Mouse (Mus musculus): Measurements from ENCODE around the gene Map1lc3b. TPM values are rescaled to one million over a fixed set of nuclear protein-coding genes. Genes with fewer than 3 reads are reported as not detected.
A peak's percentile ranks its signal among the peaks of the same experiment; 100 is the strongest.

The Map1lc3b gene
- polyA plus RNA-seq, 1 experiment = 186 TPM

DNA sequence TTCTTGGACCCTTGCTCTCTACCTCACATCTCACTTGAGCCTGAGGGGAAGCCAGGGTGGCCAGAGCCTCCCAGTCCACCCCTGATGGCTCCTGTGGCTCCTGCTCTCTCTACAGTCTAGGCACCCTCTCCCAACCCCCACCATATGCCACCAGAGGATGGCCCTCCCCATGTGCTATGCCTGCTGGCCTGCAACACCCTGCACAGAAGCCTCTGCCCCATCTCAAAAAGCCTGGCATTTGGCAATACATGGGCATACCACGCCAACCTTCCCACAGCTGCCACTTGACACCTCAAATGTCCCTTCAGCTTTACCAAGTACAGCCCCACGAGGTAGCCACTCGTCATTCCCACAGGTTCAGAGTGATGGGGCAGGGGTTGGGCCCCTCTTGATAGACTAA, 52.6 kb downstream of the Map1lc3b start:
- Histone ChIP-seq H3K36me3 (ENCODE audit: control insufficient read depth, insufficient read depth) (no peaks in the 10 kb centered on the region), H3K27me3 (ENCODE audit: control insufficient read depth, insufficient read depth, insufficient read length) (no peaks in the 10 kb centered on the region)

GRCm38 (mm10) chr8:121643384-121643783, 53.2 kb downstream of the Map1lc3b start:
- no peak overlapping the region for H3K4me2 ChIP-seq (ENCODE audit: low read depth)
- peaks cover 99% of the 10 kb centered on the region for H3K79me2 ChIP-seq (ENCODE audit: control insufficient read depth, insufficient read depth)
- H3K4me3 ChIP-seq = no peak overlapping the region
- no peak for TF ChIP-seq POLR2A (IDR thresholded peaks at IDR 0.05; ENCODE audit: insufficient read length, low read depth)
- TF ChIP-seq CEBPB (IDR thresholded peaks at IDR 0.05; ENCODE audit: insufficient read depth, poor library complexity, severe bottlenecking) = no peak
- TF ChIP-seq TCF12 (IDR thresholded peaks at IDR 0.05; ENCODE audit: insufficient read depth, poor library complexity, severe bottlenecking) = no peak
- no peak for TF ChIP-seq POLR2AphosphoS2 (IDR thresholded peaks at IDR 0.05; ENCODE audit: insufficient read length, low read depth)
- TF ChIP-seq SRF (IDR thresholded peaks at IDR 0.05; ENCODE audit: control insufficient read depth, insufficient read length, low read depth) = no peak
- no peak for TF ChIP-seq REST (IDR thresholded peaks at IDR 0.05; ENCODE audit: insufficient read depth, insufficient read length)
- no peak for TF ChIP-seq TCF3 (IDR thresholded peaks at IDR 0.05; ENCODE audit: insufficient read length, low read depth)
- TF ChIP-seq MAX (IDR thresholded peaks at IDR 0.05; ENCODE audit: low read depth) = no peak
- TF ChIP-seq MYOD1 (IDR thresholded peaks at IDR 0.05; ENCODE audit: control insufficient read depth in 1 of 3, insufficient read length in 2 of 3, low read depth in 2 of 3) = no peak
- no peaks in the 10 kb centered on the region for H3K36me3 ChIP-seq (ENCODE audit: control insufficient read depth, insufficient read depth)
- no peaks in the 10 kb centered on the region for H3K27me3 ChIP-seq (ENCODE audit: control insufficient read depth, insufficient read depth, insufficient read length)
- H3ac ChIP-seq (ENCODE audit: control insufficient read depth, insufficient read length) = no peak overlapping the region

More for the DNA sequence above, 52.6 kb downstream of the Map1lc3b start:
- TF ChIP-seq E2F4 (IDR thresholded peaks at IDR 0.05; ENCODE audit: insufficient read depth) = no peak
- TF ChIP-seq MYOG (IDR thresholded peaks at IDR 0.05; ENCODE audit: control insufficient read depth in 1 of 3, insufficient read depth in 1 of 3, insufficient read length in 2 of 3, low read depth in 2 of 3) = peak in 1 of 3 experiments; percentile 1
- no peak for TF ChIP-seq CEBPB (IDR thresholded peaks at IDR 0.05; ENCODE audit: insufficient read depth, poor library complexity, severe bottlenecking)
- TF ChIP-seq TCF12 (IDR thresholded peaks at IDR 0.05; ENCODE audit: insufficient read depth, poor library complexity, severe bottlenecking) = no peak
- TF ChIP-seq MYOD1 (IDR thresholded peaks at IDR 0.05; ENCODE audit: control insufficient read depth in 1 of 3, insufficient read length in 2 of 3, low read depth in 2 of 3) = no peak
- H3K4me2 ChIP-seq (ENCODE audit: low read depth) = no peak overlapping the region
- H3K79me2 ChIP-seq (ENCODE audit: control insufficient read depth, insufficient read depth) = peaks cover 99% of the 10 kb centered on the region
- H3ac ChIP-seq (ENCODE audit: control insufficient read depth, insufficient read length) = no peak overlapping the region
- no peak overlapping the region for H3K4me3 ChIP-seq

DNA sequence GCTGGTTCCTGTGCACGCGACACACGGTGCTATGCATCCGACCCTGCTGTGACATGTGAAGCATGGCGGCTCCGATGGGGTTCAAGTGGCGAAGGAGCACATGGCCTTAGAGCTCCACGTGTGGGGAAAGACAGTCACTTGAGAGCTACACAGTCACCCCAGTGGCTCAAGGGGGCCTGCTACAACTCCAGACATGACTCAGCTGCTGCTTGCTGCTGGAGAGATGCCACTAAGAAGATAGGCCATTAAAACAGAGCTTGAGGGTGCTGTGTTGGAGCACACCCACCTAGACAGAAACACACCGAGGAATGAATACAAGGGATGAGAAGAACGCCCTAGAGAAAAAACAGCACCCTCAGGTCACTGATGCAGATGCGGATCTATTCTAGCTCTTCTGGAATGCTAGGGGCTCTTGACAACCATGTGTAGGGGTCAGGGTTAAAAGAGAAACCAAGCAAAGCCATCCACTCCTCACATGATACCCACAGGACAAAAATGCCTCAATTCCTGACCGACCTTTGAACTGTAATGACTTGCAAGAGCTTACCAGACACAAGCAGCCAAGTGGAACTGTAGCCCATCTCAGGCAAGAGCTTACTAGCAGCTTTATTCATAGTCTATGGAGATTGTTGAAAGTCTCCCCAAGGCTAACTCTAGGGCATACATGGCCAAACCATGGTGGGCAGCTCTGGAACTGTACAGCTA, 57.5 kb downstream of the Map1lc3b start:
- H3K79me2 ChIP-seq (ENCODE audit: control insufficient read depth, insufficient read depth) = peaks cover 93% of the 10 kb centered on the region
- H3ac ChIP-seq (ENCODE audit: control insufficient read depth, insufficient read length) = no peak overlapping the region
- TF ChIP-seq TCF3 (IDR thresholded peaks at IDR 0.05; ENCODE audit: insufficient read length, low read depth) = no peak
- TF ChIP-seq POLR2AphosphoS2 (IDR thresholded peaks at IDR 0.05; ENCODE audit: insufficient read length, low read depth) = no peak
- no peak for TF ChIP-seq REST (IDR thresholded peaks at IDR 0.05; ENCODE audit: insufficient read depth, insufficient read length)
- no peak for TF ChIP-seq MYOD1 (IDR thresholded peaks at IDR 0.05; ENCODE audit: control insufficient read depth in 1 of 3, insufficient read length in 2 of 3, low read depth in 2 of 3)
- no peak for TF ChIP-seq MYOG (IDR thresholded peaks at IDR 0.05; ENCODE audit: control insufficient read depth in 1 of 3, insufficient read depth in 1 of 3, insufficient read length in 2 of 3, low read depth in 2 of 3)
- no peak for TF ChIP-seq SRF (IDR thresholded peaks at IDR 0.05; ENCODE audit: control insufficient read depth, insufficient read length, low read depth)
- no peak for TF ChIP-seq CEBPB (IDR thresholded peaks at IDR 0.05; ENCODE audit: insufficient read depth, poor library complexity, severe bottlenecking)
- no peak for TF ChIP-seq TCF12 (IDR thresholded peaks at IDR 0.05; ENCODE audit: insufficient read depth, poor library complexity, severe bottlenecking)
- TF ChIP-seq USF1 (IDR thresholded peaks at IDR 0.05; ENCODE audit: low read depth) = no peak
- no peak for TF ChIP-seq E2F4 (IDR thresholded peaks at IDR 0.05; ENCODE audit: insufficient read depth)
- no peak for TF ChIP-seq MAX (IDR thresholded peaks at IDR 0.05; ENCODE audit: low read depth)
- no peak for TF ChIP-seq POLR2A (IDR thresholded peaks at IDR 0.05; ENCODE audit: insufficient read length, low read depth)
- no peaks in the 10 kb centered on the region for H3K36me3 ChIP-seq (ENCODE audit: control insufficient read depth, insufficient read depth)
- H3K4me3 ChIP-seq = no peak overlapping the region
- peak overlapping the region; percentile 20 for H3K4me2 ChIP-seq (ENCODE audit: low read depth)
- H3K27me3 ChIP-seq (ENCODE audit: control insufficient read depth, insufficient read depth, insufficient read length) = no peaks in the 10 kb centered on the region

Other genes starting within 250 kb of the Map1lc3b start
- not detected for gene 1700018B08Rik, start 46.0 kb upstream of the Map1lc3b start, polyA plus RNA-seq (2012; fragmentation: generic; extraction: Trizol)
- gene Fbxo31, start 11.6 kb upstream of the Map1lc3b start, polyA plus RNA-seq (2012; fragmentation: generic; extraction: Trizol) = 23.3 TPM
- 11.9 TPM for gene Zcchc14, start 62.5 kb downstream of the Map1lc3b start, polyA plus RNA-seq (2012; fragmentation: generic; extraction: Trizol)
- not detected for gene Jph3, start 139.3 kb downstream of the Map1lc3b start, polyA plus RNA-seq (2012; fragmentation: generic; extraction: Trizol)
- gene Klhdc4, start 239.2 kb downstream of the Map1lc3b start, polyA plus RNA-seq (2012; fragmentation: generic; extraction: Trizol) = 31.4 TPM